Mouse (Mus musculus): ENCODE results near the gene Nos3.
A peak's percentile ranks its signal among the peaks of the same experiment; 100 is the strongest.

Gene Nos3

DNA sequence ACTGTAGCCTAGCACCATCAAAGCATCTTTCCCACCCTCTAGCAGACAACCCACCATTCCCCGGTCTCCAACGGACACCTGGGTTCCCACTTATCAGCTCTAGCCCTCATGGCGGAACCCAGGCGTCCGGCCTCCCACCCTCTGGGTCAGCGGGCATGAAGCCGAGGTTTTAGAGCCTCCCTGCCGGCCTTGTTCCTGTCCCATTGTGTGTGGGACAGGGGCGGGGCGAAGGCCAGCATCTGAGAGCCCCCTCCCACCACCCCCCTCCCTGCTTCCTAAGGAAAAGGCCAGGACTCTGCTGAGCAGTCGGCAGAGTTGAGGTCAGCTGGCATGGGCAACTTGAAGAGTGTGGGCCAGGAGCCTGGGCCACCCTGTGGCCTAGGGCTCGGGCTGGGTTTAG, at the start of gene Nos3:
TSS of gene Nos3 (plus strand) at position 303 of the 400 bp plus-strand sequence.
- DNase-seq = no peak

GRCm38 (mm10) chr5:24319776-24320466, 44.7 kb upstream of the Nos3 start:
- no peak for DNase-seq

DNA sequence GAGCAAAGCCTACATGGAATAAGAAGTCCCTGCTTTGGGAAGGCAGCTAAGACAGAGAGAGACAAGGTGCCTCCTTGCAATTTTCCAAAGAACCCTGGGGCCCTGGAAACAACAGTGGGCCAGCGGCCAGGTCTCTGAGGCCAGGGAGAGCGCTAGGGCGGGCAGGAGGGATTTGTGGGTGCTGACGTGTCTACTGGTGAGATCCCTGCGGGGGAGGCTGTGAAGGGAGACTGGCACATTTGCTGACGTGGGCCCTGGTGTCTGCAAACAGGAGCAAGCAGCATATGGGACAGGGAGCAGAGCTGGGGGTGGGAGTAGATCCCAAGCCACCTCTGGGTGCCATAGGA, 44.2 kb upstream of the Nos3 start:
- DNase-seq = no peak

GRCm38 (mm10) chr5:24320894-24321293, 43.7 kb upstream of the Nos3 start:
- no peak for DNase-seq

- peak in 1 of 2 experiments; percentile 13 for DNase-seq
Observed at GRCm38 (mm10) chr5:24321711-24322682, 42.6 kb upstream of the Nos3 start.

DNA sequence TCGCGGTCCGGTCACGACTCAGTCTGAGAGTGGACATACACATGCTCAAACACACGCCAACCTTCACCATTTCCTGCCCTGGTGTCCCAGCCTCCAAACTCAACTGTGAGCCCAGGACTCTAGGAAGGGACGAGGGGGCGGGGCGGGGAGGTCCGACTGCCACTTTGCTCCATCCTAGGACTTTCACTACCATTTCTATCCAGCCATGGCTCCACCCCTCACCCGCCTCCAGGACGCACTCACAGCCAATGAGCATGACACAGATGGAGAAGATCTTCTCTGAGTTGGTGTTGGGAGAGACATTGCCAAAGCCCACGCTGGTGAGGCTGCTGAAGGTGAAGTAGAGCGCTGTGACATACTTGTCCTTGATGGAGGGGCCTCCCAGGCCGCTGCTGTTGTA, 39.4 kb upstream of the Nos3 start:
- DNase-seq = no peak

GRCm38 (mm10) chr5:24326166-24326841, 38.3 kb upstream of the Nos3 start:
- DNase-seq = no peak

DNA sequence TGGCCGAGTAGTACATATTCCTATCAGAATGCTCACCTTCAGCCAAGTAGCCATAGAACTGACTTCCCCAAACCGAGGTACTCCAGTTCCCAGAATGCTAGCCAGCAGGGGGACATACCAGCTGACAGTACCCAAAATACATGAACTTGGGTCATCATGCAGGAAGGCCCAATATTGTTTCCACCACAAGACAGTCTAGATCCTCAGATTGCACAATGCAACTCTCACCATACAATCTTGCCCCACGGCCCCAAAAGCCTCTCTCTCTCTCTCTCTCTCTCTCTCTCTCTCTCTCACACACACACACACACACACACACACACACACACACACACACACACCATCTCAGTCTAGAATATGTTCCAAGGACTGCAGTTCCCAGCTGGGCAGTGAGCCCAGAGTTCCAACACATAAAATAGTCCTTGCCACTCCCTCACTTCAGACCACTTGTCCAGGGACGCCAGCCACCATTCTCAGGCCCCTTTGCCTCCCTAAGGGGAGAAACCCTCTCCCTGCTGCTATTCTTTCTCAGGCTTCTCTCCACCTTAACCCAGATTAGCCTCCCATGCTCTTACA, 37.7 kb upstream of the Nos3 start:
- peak in 1 of 2 experiments; percentile 24 for DNase-seq

- peak; percentile 77 to 80 for DNase-seq
Observed at GRCm38 (mm10) chr5:24328813-24329211, 35.8 kb upstream of the Nos3 start.

DNA sequence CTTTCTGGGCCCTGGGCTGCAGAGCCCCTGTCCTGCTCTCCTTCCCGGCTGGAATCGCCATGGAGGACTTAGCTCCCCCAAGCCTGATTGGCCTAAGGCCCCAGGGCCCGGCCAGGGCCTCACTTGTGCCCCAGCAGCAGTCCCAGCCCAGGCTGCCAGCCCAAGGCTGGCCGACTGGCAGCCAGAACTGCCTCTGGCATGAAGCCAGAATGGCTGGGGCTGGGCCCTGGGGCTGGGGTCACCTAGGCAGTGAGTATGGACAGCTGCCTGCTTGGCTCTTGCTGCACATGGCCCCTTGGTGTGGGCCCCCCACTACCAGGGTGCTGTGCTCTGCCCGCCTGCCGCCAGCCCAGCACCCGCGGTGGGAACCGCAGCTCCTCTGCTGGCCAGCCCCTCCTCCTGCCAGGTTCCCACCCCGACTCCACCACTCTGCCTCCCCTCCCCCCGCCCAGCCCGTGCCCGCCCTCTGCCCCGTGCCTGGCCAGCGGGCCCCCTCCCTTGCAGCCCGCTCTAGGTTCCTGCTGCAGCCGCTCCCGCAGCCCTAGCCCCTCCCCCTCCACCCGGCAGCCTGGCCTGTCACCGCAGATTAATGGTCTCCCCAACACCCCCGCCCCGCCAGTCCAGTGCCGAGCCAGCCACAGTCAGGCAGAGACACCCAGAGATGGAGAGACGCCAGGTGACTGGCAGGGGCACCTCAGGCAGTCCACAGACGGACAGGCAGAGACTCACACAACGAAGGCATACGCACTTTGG, 35.2 kb upstream of the Nos3 start:
- peak; percentile 72 to 86 for DNase-seq

GRCm38 (mm10) chr5:24329965-24330298, 34.7 kb upstream of the Nos3 start:
- no peak for DNase-seq

DNA sequence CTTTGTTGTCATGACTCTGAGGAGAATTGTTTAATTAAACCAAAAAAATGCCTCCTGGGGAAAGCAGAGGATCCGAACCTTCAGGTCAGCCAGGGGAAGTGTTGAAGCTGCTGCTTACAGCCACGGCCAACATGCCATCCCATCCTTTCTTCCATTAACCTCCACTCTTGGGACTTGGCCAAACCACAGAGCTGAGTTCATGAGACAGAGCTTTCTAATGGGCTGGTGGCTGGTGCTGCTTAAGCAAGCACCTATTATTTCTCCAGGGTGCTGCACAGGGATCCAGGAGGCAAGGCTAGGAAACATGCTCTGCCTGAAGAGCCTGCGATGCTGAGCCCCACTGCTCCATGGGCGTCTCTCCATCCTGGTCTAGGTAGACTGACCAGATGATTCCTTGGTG, 32.2 kb upstream of the Nos3 start:
- DNase-seq = no peak

- no peak for DNase-seq
Observed at GRCm38 (mm10) chr5:24334749-24335148, 29.9 kb upstream of the Nos3 start.

DNA sequence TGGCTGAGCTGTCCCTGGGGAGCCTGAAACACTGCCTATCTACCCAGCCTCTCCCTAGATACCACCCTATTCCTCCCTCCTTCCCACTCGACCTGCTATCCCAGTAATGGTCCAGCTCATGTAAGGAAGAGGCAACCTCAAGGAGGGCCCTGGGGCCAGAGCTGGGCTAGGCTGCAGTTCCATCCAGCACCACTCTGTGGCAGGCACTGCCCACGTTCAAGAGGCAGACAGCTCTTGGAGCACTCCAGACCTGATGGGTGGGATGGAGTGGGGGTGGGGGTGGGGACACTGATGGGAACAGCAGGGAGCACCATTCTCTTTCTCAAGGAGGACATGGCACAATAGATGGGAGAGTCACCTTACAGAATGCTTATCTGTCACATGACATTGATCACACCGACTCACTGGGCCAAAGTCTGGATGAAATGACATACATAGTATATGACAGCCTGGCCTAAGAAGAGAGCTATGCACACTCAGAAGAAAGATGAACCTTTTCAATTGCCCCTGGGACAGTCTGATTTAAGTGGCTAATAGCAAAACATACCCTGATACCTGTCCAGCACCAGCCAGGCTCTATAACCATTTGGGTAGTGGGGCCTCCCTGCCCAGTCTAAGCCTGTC, 28.6 kb upstream of the Nos3 start:
- peak; percentile 80 to 84 for DNase-seq

DNA sequence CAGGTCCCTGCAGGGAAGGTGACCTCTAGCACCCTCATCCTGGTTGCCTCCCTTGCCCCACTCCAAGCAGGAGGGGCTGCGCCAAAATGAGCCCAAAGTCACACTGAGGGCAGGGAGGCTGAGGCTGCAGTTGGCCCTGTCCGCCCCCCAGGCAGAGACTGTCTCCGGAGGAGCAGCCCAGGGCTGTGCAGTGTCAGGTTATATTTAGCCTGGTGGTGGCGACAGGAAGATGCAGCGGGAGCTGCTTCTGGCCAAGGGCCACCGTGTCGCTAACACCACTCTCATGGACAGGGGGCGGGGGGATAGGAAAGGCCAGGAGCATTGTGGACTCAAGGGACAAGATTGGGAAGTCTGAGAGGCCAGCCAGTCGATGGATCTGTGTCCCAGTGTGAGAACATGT, 27.2 kb upstream of the Nos3 start:
- peak in 1 of 2 experiments; percentile 63 for DNase-seq

DNA sequence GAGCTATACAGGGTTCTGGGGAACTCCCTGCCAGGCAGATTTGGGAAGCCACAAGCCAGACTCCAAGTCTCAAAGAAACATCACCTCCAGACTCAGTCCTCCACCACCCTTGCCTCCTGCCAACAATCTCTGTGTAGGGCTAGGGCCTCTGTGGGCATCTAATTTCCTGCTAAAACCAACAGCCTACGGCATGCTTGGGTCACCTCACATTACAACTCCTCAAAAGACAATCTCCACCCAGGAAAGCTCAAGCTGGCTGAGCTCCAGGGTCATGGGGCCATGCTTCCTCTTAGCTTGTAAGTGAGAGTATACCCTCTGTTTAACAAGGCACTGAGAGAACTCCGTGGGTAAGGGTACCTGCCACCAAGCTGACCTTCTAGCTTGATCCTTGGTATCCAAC, 26.8 kb upstream of the Nos3 start:
- DNase-seq = peak in 1 of 2 experiments; percentile 35

DNA sequence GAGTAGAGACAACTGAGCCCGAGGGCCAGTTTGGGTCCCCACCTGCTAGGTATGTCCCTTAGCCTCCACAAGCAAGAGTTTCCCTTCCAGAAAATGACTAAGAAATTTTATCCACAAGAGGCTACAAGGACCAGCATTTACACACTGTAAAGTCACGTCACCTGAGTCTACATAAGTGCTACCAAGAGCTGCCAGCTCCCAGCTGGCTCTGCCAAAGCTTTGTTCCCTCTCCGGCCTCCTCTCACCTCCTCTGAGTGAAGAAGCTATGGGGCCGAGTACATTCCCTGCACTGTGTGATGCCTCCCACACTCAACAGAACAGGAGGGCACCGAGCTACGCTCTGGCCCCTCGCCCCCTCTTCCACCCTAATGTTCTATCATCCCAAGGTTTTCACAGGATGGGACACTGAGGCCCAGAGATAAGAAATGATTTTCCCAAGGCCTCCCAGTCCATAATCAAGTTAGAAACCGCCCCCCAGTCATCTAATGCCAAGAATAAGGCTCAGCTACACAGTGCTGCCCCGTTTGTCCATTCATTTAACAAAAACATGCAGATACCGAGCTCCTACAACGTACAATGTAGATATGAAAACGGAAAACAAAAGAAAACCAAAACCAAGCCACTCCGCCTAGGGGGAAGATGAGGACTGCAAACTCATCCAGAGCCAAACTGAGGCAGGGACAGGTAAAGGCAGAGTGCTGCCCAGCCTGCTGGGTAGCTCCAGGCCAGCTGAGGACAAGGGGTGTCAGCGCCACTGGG, 22.2 kb upstream of the Nos3 start:
- no peak for DNase-seq

DNA sequence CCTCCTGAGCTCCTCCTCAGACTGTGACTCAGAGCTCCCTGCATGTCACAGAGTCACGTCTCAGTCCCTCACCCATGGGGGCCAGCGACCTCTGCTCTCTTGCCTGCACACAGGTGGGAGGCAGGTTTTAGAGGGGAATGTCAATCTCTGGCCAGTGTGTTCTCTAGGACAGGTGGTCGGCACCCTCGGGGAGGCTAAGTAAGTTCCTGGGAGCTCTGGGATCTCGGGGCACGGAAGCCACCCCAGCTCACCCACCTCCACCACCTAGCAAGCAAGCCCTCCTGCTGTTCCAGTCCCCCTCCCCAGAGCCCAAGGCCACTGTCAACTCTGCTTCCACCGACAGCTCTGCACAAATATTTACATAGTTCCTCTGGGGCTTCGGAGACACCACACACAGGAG, 21.6 kb upstream of the Nos3 start:
- DNase-seq = no peak

DNA sequence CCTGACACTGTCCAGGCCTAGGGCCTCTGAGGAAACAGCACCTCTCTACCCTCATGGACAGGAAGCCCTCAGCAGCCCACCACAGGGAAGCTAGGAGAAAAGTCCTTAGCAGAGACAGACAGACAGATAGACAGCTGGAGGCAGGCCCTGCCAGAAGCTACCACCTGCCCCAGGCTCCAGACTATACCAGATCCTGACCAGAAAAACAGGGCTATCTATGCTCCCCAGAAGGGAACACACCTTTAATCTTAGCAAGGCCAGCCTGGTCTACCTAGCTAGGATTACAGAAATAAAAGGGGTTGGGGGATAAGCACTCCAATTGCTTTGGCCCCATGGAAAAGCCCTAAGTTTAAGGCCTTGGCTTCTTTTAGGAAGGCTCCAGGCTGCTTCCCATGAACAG, 21.2 kb upstream of the Nos3 start:
- no peak for DNase-seq

DNA sequence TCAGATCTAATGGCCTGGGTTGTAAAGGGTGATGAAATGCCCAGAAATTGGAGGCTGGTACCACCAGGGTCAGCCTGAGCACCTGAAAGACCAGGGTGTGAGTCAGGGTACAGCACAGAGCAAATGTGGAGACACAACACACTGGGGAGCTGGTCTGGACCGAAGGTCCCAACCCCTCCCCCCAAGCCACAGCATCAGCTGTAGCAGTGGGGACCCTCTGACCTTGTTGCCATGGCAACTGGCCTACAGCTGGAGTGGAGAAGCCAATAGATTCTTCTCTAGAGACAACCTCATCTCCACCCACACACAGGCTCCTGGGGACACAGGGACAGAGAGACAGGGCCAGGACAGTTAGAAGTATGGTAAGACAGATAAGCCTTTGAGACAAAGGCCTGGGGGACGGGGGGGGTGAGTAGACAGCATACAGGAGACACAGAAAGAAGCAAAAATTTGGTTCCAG, 20.6 kb upstream of the Nos3 start:
- DNase-seq = peak in 1 of 2 experiments; percentile 45

DNA sequence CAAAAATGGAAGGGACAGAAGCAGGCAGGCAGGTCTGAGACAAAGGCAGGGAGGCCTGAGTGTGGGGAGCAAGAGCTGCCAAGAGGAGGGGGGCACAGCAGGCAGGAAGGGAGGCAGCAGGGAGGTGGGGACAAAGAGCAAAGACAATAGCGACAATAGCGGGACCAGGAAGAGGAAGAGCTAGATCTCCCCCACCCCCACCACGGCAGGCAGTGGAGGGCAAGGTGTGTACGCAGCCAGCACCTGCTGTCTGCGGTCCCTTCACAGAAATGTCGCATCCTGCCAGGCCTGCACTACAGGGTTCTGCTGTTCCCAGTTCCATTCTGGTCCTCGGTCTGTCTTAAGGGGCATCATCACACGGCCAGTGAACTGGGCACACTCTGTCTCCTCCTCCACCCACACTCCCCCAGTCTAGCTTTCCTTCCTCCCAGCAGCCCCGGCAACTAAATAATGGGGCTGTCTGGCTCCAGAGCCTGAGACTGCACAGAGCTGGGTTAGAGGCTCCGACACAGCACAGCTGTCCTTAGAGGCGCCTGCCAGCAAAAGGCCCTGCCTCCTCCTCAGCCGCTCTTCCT, 20.0 kb upstream of the Nos3 start:
- DNase-seq = peak in 1 of 2 experiments; percentile 38
